Mouse (Mus musculus) embryonic facial prominence, embryonic 15.5 days (tissue): ENCODE measurements around the gene Tmc2. TPM values are rescaled to one million over a fixed set of nuclear protein-coding genes. Genes with fewer than 3 reads are reported as not detected.

Experiments used
- ATAC-seq: fragments of 200-750 bp; cut with Nextera tagmentation; 2 replicates; pipeline ENCODE4 v1.8.0; 2017; ENCODE audit warnings: low read depth, moderate TSS enrichment; ENCODE audit not compliant: insufficient number of reproducible peaks, low FRiP score, low TSS enrichment
- H3K27ac ChIP-seq: fragments of 300-500 bp; sonication (generic); replicated peaks from 2 replicates; pipeline ENCODE4 v1.5.1; 2015; ENCODE audit warnings: mild to moderate bottlenecking, inconsistent platforms
- H3K27me3 ChIP-seq: fragments of 300-500 bp; sonication (generic); 2 replicates; pipeline ENCODE4 v1.6.1; 2015; ENCODE audit warnings: inconsistent platforms
- H3K36me3 ChIP-seq: fragments of 300-500 bp; sonication (generic); 2 replicates; pipeline ENCODE4 v1.6.1; 2015; ENCODE audit warnings: mild to moderate bottlenecking, inconsistent platforms
- H3K4me1 ChIP-seq: fragments of 300-500 bp; sonication (generic); 2 replicates; pipeline ENCODE4 v1.6.1; 2015; ENCODE audit warnings: inconsistent platforms
- H3K4me2 ChIP-seq: fragments of 300-500 bp; sonication (generic); replicated peaks from 2 replicates; pipeline ENCODE4 v1.6.1; 2015; ENCODE audit warnings: mild to moderate bottlenecking, inconsistent platforms
- H3K4me3 ChIP-seq: fragments of 300-500 bp; sonication (generic); replicated peaks from 2 replicates; pipeline ENCODE4 v1.5.1; 2015; ENCODE audit warnings: mild to moderate bottlenecking, inconsistent platforms
- H3K9ac ChIP-seq: fragments of 300-500 bp; sonication (generic); 2 replicates; pipeline ENCODE4 v1.6.1; 2015; ENCODE audit warnings: inconsistent platforms
- H3K9me3 ChIP-seq: fragments of 300-500 bp; sonication (generic); replicated peaks from 2 replicates; pipeline ENCODE4 v1.6.1; 2016; ENCODE audit warnings: inconsistent platforms
- WGBS: fragments of 180-500 bp; shearing (Covaris S2); methylation state at CpG from one replicate; pipeline ENCODE4 v1.1.7; 2015; 5-methylcytosine and 5-hydroxymethylcytosine counted together
- polyA plus RNA-seq: library from polyadenylated mRNA; unstranded; fragments of >200 nt; fragmentation: Nextera tagmentation; extraction: Ambion mirVana; gene quantifications from 2 replicates; pipeline ENCODE4 v1.2.1, GENCODE M21; 2015

The Tmc2 gene
- polyA plus RNA-seq, 1 experiment from 2014 or later, result not detected

GRCm38 (mm10) chr2:130303014-130303413 lies 108.0 kb downstream of the Tmc2 start:
- ATAC-seq, result no peak
- 59% methylated on average over 4 of the region's 4 CpGs for WGBS
- H3K27me3 ChIP-seq, result no peaks in the 10 kb centered on the region
- H3K9ac ChIP-seq, result no peak overlapping the region
- no peak overlapping the region for H3K27ac ChIP-seq
- H3K4me3 ChIP-seq, result no peak overlapping the region
- no peaks in the 10 kb centered on the region for H3K9me3 ChIP-seq
- H3K36me3 ChIP-seq, result peaks cover 31% of the 10 kb centered on the region
- H3K4me2 ChIP-seq, result no peak overlapping the region
- H3K4me1 ChIP-seq, result no peaks in the 10 kb centered on the region

Other genes starting within 250 kb of the Tmc2 start
- gene Tgm3, start 182.8 kb upstream of the Tmc2 start, polyA plus RNA-seq, result 1.3 and 1.5 TPM in 2 replicates
- 0.56 and 0.62 TPM in 2 replicates for gene Tgm6, start 82.8 kb upstream of the Tmc2 start, polyA plus RNA-seq
- gene Snrpb, start 15.8 kb upstream of the Tmc2 start, polyA plus RNA-seq, result 531 and 540 TPM in 2 replicates
- 246 and 259 TPM in 2 replicates for gene Nop56, start 79.2 kb downstream of the Tmc2 start, polyA plus RNA-seq
- gene Idh3b, start 89.4 kb downstream of the Tmc2 start, polyA plus RNA-seq, result 160 and 168 TPM in 2 replicates
- gene Ebf4, start 100.0 kb downstream of the Tmc2 start, polyA plus RNA-seq, result 6.2 and 6.9 TPM in 2 replicates
- 123 and 141 TPM in 2 replicates for gene Cpxm1, start 202.4 kb downstream of the Tmc2 start, polyA plus RNA-seq
- gene Gm28372, start 210.0 kb downstream of the Tmc2 start, polyA plus RNA-seq, result not detected in 2 replicates
- 0.24 TPM in 1 of 2 replicates, not detected in the other for gene 1700020A23Rik, start 210.1 kb downstream of the Tmc2 start, polyA plus RNA-seq
- not detected in 2 replicates for gene Tmem239, start 211.3 kb downstream of the Tmc2 start, polyA plus RNA-seq
- 84.4 and 103 TPM in 2 replicates for gene Vps16, start 229.1 kb downstream of the Tmc2 start, polyA plus RNA-seq
- gene Pced1a, start 229.5 kb downstream of the Tmc2 start, polyA plus RNA-seq, result 19.5 and 20.0 TPM in 2 replicates